Mouse (Mus musculus): Measurements from ENCODE around the gene Krba1.

The Krba1 gene

DNA sequence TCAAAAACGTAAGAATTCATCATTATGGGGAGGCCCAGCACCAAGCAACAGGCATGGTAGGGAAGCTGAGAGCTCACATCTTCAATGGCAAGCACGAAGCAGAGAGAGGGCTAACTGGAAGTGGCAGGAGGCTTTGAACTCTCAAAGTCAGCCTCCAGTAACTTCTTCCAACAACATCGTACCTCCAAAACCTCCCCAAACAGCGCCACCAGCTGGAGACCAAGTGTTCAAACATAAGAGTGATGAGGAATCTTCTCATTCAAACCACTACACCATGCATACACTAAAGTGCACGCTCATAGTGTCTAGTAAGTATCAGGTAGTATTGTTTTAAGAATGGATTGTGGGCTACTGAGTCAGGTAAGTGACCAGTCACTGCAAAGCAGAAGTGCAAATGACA is 28.7 kb downstream of the Krba1 start:
- DNase-seq (ENCODE audit: low read depth, low spot score): no peak

- DNase-seq (ENCODE audit: low read depth, low spot score): no peak
Measured at GRCm38 (mm10) chr6:48426956-48427355, 31.6 kb downstream of the Krba1 start.

DNA sequence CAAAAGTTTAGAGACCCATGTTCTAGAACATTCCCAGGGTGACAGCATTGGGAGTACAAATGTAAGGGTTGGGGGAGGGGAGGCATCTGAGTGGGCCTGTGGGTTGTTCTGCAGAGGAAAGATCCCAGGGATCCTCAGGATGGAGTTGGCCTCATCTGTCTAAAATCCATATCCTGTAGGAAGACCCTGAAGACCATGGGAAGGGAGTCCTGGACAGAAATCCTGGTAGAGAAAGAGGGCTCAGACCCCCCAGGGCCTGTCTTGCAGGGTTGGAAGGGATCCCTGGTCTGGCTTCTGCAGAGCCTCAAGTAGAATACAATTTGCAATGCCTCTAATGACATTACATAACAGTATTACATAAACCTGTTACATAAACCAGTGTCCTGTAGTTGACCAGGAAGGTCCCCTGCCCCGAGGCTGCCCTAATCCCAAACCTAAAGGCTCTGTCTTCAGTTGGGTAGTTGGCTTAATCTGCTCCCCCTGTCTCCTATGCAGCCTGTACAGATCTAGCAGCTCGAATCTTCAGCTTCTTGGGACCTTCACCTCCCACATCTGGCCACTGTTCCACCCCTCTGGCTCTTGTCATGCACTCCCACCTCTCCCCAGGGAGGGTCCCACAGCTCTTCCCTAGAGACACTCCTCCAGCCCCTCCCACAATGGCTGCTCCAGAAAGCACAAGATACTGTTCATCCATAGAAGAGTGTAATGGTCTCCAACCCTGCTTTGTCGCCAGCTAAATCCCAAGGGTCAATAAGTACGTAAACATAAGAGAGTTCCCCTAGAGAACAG is 33.6 kb downstream of the Krba1 start:
- no peak for DNase-seq (ENCODE audit: low read depth, low spot score)

DNA sequence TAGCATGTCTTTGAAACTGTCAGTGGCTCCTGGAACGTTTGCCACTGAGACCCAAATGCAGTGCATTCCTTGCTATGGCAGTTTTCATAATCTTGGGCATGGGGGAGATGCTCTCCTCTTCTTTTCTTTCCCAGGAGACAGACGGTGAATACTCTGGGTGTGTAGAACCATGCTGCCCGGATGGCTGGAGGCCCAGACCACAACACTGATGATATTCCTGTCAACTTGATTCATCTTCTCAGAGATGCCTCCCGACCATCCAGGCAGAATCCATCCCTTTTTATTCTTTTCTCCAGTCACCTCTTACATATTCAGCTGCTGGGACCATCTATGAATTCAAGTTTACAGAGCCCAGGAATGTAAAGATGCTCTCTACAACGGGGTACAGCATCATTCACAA is 35.4 kb downstream of the Krba1 start:
- DNase-seq (ENCODE audit: low read depth, low spot score): no peak

GRCm38 (mm10) chr6:48432893-48433816 is 37.8 kb downstream of the Krba1 start:
- no peak for DNase-seq (ENCODE audit: low read depth, low spot score)

DNA sequence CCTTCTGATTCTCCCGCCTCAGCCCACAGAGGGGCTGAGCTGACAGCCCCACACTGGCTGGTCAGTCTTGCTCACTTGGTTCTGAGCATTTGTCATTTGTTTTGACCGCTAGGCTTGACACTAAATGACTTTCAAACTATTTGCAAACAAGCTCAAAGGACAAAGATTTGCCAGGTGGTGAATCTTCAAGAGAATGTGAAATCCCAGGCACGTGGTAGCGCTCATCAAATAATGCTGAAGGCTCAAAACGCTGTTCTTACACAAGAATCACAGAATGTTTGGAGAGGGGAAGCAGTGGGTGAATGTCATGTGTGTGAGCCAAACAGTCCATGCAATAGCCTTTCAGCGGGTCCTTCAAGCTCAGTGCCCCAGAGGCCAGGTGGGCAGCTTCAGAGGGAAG is 39.3 kb downstream of the Krba1 start:
- DNase-seq (ENCODE audit: low read depth, low spot score): no peak

DNA sequence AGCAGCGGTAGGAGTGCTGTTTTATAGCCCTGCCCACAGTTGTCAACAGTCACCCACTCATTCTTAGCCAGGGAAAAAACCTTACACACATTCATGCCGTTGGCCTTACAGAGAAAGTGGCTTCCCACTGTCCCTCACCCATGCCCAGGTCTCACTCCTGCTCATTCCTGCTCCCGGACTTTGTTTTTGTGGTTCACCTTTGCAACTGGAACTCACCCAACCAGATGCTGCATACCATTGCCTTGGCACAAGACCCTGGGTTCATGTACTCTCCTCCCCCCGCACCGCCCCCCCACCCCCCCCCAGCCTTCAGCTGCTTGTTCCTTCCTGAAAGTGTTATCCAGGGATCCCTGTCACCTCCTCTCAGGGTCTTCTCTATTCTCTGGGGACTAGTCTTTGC is 39.7 kb downstream of the Krba1 start:
- no peak for DNase-seq (ENCODE audit: low read depth, low spot score)

DNA sequence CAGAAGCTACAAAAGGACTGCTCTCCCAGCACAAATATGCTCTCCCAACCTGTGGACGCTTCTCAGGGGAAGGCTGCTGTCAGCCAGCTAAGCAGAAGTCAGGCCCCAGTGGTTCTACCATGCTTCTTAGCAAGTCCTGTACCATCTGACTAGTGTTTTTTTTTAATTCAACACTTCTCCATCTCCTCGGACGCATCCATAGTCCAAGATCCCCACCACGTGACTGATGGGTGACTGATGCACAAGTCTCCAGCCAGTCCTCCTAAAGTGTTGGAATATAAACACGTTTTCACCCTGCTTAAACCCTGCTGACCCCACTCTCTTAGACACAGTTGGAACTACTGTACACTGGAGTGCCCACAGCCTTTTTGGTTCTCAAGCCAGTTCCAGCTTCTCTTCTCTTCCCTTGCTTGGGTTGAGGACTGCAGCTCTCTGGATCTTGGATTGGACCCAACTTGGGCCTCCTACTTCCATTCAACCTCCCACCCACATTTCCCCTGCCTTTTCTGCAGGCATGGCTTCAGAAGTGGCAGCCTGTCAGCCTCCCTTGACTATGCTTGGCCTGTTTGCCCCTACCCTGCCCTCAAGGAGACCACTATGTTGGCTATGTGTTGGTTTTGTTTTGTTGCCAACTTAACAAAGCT is 40.4 kb downstream of the Krba1 start:
- DNase-seq (ENCODE audit: low read depth, low spot score): no peak

GRCm38 (mm10) chr6:48437679-48438376 is 42.4 kb downstream of the Krba1 start:
- no peak for DNase-seq (ENCODE audit: low read depth, low spot score)

DNA sequence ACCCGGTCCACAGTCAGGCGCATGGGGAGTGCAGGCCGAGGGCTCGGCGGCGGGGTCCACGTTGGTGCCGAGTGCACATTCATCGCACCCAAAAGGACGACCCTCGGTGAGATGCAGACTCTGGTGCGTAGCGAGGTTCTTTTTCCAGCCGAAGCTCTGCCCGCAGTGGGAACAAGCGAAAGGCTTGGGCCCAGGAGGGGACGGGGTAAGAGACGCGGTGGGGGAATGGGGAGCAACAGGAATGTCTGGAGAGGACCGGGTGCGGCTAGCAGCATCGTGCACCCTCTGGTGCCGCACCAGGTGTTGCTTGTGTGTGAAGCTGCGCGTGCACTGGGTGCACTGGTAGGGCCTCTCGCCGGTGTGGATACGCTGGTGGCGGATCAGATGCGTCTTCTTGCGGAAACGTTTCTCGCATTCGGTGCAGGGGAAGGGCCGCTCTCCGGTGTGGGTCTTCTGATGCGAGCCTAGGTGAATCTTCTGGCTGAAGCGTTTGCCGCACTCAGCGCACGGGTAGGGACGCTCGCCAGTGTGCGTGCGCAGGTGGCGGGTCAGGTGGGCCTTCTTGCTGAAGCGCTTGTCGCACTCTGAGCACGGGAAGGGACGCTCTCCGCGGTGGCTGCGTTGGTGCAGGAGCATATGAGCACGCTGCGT is 43.2 kb downstream of the Krba1 start:
- DNase-seq (ENCODE audit: low read depth, low spot score): no peak

GRCm38 (mm10) chr6:48439654-48440053 is 44.3 kb downstream of the Krba1 start:
- no peak for DNase-seq (ENCODE audit: low read depth, low spot score)

- no peak for DNase-seq (ENCODE audit: low read depth, low spot score)
Measured at GRCm38 (mm10) chr6:48440306-48441014, 45.1 kb downstream of the Krba1 start.

DNA sequence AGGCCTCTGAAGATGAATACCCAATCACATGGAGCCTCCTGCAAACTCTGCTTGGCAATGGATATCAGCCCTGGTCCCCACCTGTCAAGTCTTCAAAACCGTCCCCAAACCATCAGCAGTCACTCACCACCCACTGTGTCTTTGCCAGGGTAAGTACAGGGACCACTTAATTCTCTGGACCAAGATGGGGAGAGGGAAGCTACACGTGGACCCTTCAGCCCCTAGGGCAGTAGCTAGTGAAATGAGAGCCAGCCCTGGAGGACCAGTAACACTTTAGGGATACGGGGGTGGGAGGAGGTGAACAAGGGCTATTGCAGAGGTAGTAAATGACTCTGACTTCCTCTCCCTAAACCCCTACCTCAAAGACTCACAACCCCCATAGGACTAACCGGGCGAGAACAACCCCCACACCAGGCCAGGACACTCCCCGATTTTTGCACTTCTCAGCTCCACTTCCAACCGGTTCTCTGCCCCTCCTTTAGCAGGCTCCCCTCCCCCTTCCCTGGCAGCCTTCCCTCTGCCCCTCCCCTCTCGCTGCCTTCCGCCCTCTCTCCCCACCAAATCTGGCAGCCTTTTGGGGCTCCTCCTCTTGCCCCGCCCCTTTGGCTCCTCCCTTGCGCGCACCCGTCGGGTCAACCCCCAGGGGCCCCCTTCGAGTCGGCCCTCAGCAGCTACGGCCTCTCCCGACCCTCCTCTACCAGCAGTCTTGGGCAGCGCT is 48.4 kb downstream of the Krba1 start:
- DNase-seq (ENCODE audit: low read depth, low spot score): peak; percentile 92

GRCm38 (mm10) chr6:48444310-48445180 is 49.2 kb downstream of the Krba1 start:
- no peak for DNase-seq (ENCODE audit: low read depth, low spot score)

- peak; percentile 61 for DNase-seq (ENCODE audit: low read depth, low spot score)
Measured at GRCm38 (mm10) chr6:48445181-48446101, 50.1 kb downstream of the Krba1 start, which contains the start of gene Zfp467. Gene Zfp467 (minus strand): TSS chr6:48445825.

DNA sequence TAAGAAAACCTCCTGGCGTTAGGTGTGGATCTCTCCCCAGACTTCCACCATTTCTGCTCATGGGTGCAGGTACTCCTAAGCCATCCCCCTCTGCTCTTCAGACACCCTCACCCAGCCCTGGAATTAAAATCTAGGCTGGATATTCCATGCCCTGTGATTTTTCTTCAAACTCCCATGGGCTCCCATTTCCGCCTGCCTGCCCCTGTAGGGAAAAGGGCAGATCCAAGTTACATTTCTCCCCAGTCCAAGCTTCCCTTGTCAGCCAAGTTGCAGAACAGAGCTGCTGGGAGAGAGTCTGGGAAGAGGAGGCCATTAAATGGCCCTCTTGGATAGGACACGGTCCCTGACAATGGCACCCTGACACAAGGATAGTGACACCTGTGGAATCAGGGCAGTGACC is 50.9 kb downstream of the Krba1 start:
- DNase-seq (ENCODE audit: low read depth, low spot score): no peak

- no peak for DNase-seq (ENCODE audit: low read depth, low spot score)
Measured at GRCm38 (mm10) chr6:48446896-48447295, 51.5 kb downstream of the Krba1 start.

DNA sequence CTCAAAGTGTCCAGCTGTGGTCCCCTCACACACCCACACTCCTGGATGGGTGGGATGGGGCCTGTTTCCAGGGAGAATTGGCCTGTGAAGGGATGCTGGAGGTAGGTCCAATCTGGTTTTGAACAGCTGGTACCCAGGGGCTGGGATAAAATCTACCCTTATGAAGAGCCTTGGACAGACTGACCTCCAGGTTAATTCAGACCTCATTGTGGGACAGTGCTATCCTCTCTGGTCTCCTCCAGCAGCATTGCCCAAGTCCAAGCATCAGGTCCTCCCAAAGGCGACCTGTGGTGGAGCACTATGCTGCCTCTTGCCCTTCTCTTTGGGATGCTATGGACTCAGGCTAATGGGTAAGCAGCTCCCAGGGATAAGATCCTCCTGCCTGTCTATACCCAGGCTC is 52.5 kb downstream of the Krba1 start, which contains the start of gene Sspo:
Gene Sspo (plus strand): TSS at position 301 of the 400 bp plus-strand sequence.
- DNase-seq (ENCODE audit: low read depth, low spot score): no peak
